Mouse (Mus musculus) liver, embryonic 15.5 days (tissue): ENCODE data around the gene Ctnnbl1. TPM values are rescaled to one million over a fixed set of nuclear protein-coding genes. Genes with fewer than 3 reads are reported as not detected.

Source experiments
- ATAC-seq: fragments of 200-750 bp; cut with Nextera tagmentation; 2 replicates; pipeline ENCODE4 v1.8.0; 2017; ENCODE audit warnings: moderate number of reproducible peaks, mild to moderate bottlenecking, moderate library complexity; ENCODE audit not compliant: insufficient read depth
- H3K27ac ChIP-seq: fragments of 300-500 bp; sonication (generic); replicated peaks from 2 replicates; pipeline ENCODE4 v1.5.1; 2015; ENCODE audit warnings: mild to moderate bottlenecking, inconsistent platforms
- H3K27me3 ChIP-seq: fragments of 300-500 bp; sonication (generic); 2 replicates; pipeline ENCODE4 v1.6.1; 2015; ENCODE audit warnings: mild to moderate bottlenecking, inconsistent platforms
- H3K36me3 ChIP-seq: fragments of 300-500 bp; sonication (generic); replicated peaks from 2 replicates; pipeline ENCODE4 v1.6.1; 2015; ENCODE audit warnings: moderate library complexity, mild to moderate bottlenecking, inconsistent platforms
- H3K4me1 ChIP-seq: fragments of 300-500 bp; sonication (generic); replicated peaks from 2 replicates; pipeline ENCODE4 v1.6.1; 2015; ENCODE audit warnings: inconsistent platforms
- H3K4me2 ChIP-seq: fragments of 300-500 bp; sonication (generic); 2 replicates; pipeline ENCODE4 v1.6.1; 2015; ENCODE audit warnings: moderate library complexity, mild to moderate bottlenecking, inconsistent platforms
- H3K4me3 ChIP-seq: fragments of 300-500 bp; sonication (generic); replicated peaks from 2 replicates; pipeline ENCODE4 v1.5.1; 2015; ENCODE audit warnings: mild to moderate bottlenecking, inconsistent platforms
- H3K9ac ChIP-seq: fragments of 300-500 bp; sonication (generic); 2 replicates; pipeline ENCODE4 v1.6.1; 2015; ENCODE audit warnings: moderate library complexity, mild to moderate bottlenecking, inconsistent platforms
- H3K9me3 ChIP-seq: fragments of 300-500 bp; sonication (generic); replicated peaks from 2 replicates; pipeline ENCODE4 v1.6.1; 2016; ENCODE audit warnings: inconsistent platforms
- WGBS: fragments of 180-500 bp; shearing (Covaris S2); methylation state at CpG from one replicate; pipeline ENCODE4 v1.1.7; 2015; ENCODE audit warnings: mixed read lengths; ENCODE audit not compliant: insufficient replicate concordance; 5-methylcytosine and 5-hydroxymethylcytosine counted together
- polyA plus RNA-seq: library from polyadenylated mRNA; unstranded; fragments of >200 nt; fragmentation: Nextera tagmentation; extraction: Ambion mirVana; gene quantifications from 2 replicates; pipeline ENCODE4 v1.2.1, GENCODE M21; 2015

Gene Ctnnbl1
- polyA plus RNA-seq, 1 experiment from 2014 or later, result 20.7 TPM

GRCm38 (mm10) chr2:157712677-157713076 is 24.5 kb upstream of the Ctnnbl1 start:
- no peak overlapping the region for H3K4me2 ChIP-seq
- 49% methylated on average over 6 of the region's 6 CpGs for WGBS

GRCm38 (mm10) chr2:157715586-157716191 is 21.5 kb upstream of the Ctnnbl1 start:
- WGBS, result 42% methylated on average over 12 of the region's 12 CpGs
- Histone ChIP-seq H3K27ac (no peak overlapping the region), H3K4me1 (no peaks in the 10 kb centered on the region), H3K9ac (no peak overlapping the region), H3K9me3 (no peaks in the 10 kb centered on the region), H3K36me3 (no peaks in the 10 kb centered on the region), H3K4me3 (no peak overlapping the region), H3K27me3 (peaks cover 3% of the 10 kb centered on the region; the same call in 1 of the 2 replicates), H3K4me2 (no peak overlapping the region)
- ATAC-seq, result no peak

More at GRCm38 (mm10) chr2:157712677-157713076, 24.5 kb upstream of the Ctnnbl1 start:
- no peak overlapping the region for H3K4me3 ChIP-seq
- ATAC-seq, result no peak
- H3K9me3 ChIP-seq, result no peaks in the 10 kb centered on the region
- no peak overlapping the region for H3K27ac ChIP-seq
- no peak overlapping the region for H3K9ac ChIP-seq
- H3K36me3 ChIP-seq, result no peaks in the 10 kb centered on the region
- peaks cover 3% of the 10 kb centered on the region; the same call in 1 of the 2 replicates for H3K27me3 ChIP-seq
- H3K4me1 ChIP-seq, result no peaks in the 10 kb centered on the region

GRCm38 (mm10) chr2:157718441-157718840 is 18.8 kb upstream of the Ctnnbl1 start:
- no peaks in the 10 kb centered on the region for H3K4me1 ChIP-seq
- 49% methylated on average over 4 of the region's 4 CpGs for WGBS
- no peak for ATAC-seq
- H3K36me3 ChIP-seq, result no peaks in the 10 kb centered on the region
- no peak overlapping the region for H3K9ac ChIP-seq
- no peak overlapping the region for H3K4me2 ChIP-seq
- H3K27ac ChIP-seq, result no peak overlapping the region
- no peaks in the 10 kb centered on the region for H3K9me3 ChIP-seq
- H3K27me3 ChIP-seq, result peaks cover 3% of the 10 kb centered on the region; the same call in 1 of the 2 replicates
- H3K4me3 ChIP-seq, result no peak overlapping the region

GRCm38 (mm10) chr2:157723883-157724573 is 13.2 kb upstream of the Ctnnbl1 start:
- no peaks in the 10 kb centered on the region for H3K4me1 ChIP-seq
- H3K9me3 ChIP-seq, result no peaks in the 10 kb centered on the region
- WGBS, result 60% methylated on average over 8 of the region's 8 CpGs
- no peak overlapping the region for H3K4me2 ChIP-seq
- H3K27me3 ChIP-seq, result no peaks in the 10 kb centered on the region
- H3K27ac ChIP-seq, result no peak overlapping the region
- no peak for ATAC-seq
- no peak overlapping the region for H3K4me3 ChIP-seq
- no peak overlapping the region for H3K9ac ChIP-seq
- no peaks in the 10 kb centered on the region for H3K36me3 ChIP-seq

- 39% methylated on average over 5 of the region's 5 CpGs for WGBS
- H3K27ac ChIP-seq, result no peak overlapping the region
These were observed 12.7 kb upstream of the Ctnnbl1 start for GRCm38 (mm10) chr2:157724574-157724914.

GRCm38 (mm10) chr2:157744619-157745018 is 7.4 kb downstream of the Ctnnbl1 start:
- ATAC-seq, result no peak
- Histone ChIP-seq H3K4me3 (no peak overlapping the region), H3K36me3 (no peaks in the 10 kb centered on the region; the same call in 1 of the 2 replicates), H3K27me3 (no peaks in the 10 kb centered on the region), H3K9me3 (no peaks in the 10 kb centered on the region), H3K4me1 (peaks cover 6% of the 10 kb centered on the region; the same call in 1 of the 2 replicates), H3K27ac (no peak overlapping the region), H3K9ac (no peak overlapping the region), H3K4me2 (no peak overlapping the region)
- WGBS, result 51% methylated on average over 7 of the region's 7 CpGs

More at GRCm38 (mm10) chr2:157724574-157724914, 12.7 kb upstream of the Ctnnbl1 start:
- Histone ChIP-seq H3K4me3 (no peak overlapping the region), H3K36me3 (no peaks in the 10 kb centered on the region), H3K9ac (no peak overlapping the region), H3K4me1 (no peaks in the 10 kb centered on the region), H3K4me2 (no peak overlapping the region), H3K9me3 (no peaks in the 10 kb centered on the region), H3K27me3 (no peaks in the 10 kb centered on the region)
- ATAC-seq, result no peak

GRCm38 (mm10) chr2:157745735-157746134 is 8.5 kb downstream of the Ctnnbl1 start:
- no peak for ATAC-seq
- no peak overlapping the region for H3K4me2 ChIP-seq
- H3K4me1 ChIP-seq, result peaks cover 6% of the 10 kb centered on the region; the same call in 1 of the 2 replicates
- no peaks in the 10 kb centered on the region for H3K27me3 ChIP-seq
- no peak overlapping the region for H3K27ac ChIP-seq
- no peaks in the 10 kb centered on the region for H3K9me3 ChIP-seq
- no peak overlapping the region for H3K4me3 ChIP-seq
- no peaks in the 10 kb centered on the region; the same call in 1 of the 2 replicates for H3K36me3 ChIP-seq
- WGBS, result 85% methylated on average over 4 of the region's 4 CpGs
- no peak overlapping the region for H3K9ac ChIP-seq

GRCm38 (mm10) chr2:157746558-157746957 is 9.4 kb downstream of the Ctnnbl1 start:
- ATAC-seq, result no peak
- no peak overlapping the region for H3K27ac ChIP-seq
- H3K9ac ChIP-seq, result no peak overlapping the region
- H3K27me3 ChIP-seq, result no peaks in the 10 kb centered on the region
- WGBS, result 59% methylated on average over 9 of the region's 9 CpGs
- no peaks in the 10 kb centered on the region for H3K9me3 ChIP-seq
- H3K4me2 ChIP-seq, result no peak overlapping the region
- H3K36me3 ChIP-seq, result no peaks in the 10 kb centered on the region; the same call in 1 of the 2 replicates
- peaks cover 8% of the 10 kb centered on the region for H3K4me1 ChIP-seq
- no peak overlapping the region for H3K4me3 ChIP-seq

- Histone ChIP-seq H3K36me3 (no peaks in the 10 kb centered on the region; the same call in 1 of the 2 replicates), H3K9me3 (no peaks in the 10 kb centered on the region), H3K4me3 (no peak overlapping the region), H3K27ac (no peak overlapping the region), H3K27me3 (no peaks in the 10 kb centered on the region), H3K4me1 (peaks cover 21% of the 10 kb centered on the region), H3K9ac (no peak overlapping the region), H3K4me2 (no peak overlapping the region)
- ATAC-seq, result no peak
- 87% methylated on average over 2 of the region's 2 CpGs for WGBS
These were observed 10.8 kb downstream of the Ctnnbl1 start for GRCm38 (mm10) chr2:157747989-157748388.

GRCm38 (mm10) chr2:157750481-157750880 is 13.3 kb downstream of the Ctnnbl1 start:
- Histone ChIP-seq H3K4me3 (no peak overlapping the region), H3K9me3 (no peaks in the 10 kb centered on the region), H3K4me1 (peaks cover 22% of the 10 kb centered on the region), H3K9ac (no peak overlapping the region), H3K36me3 (no peaks in the 10 kb centered on the region), H3K27me3 (no peaks in the 10 kb centered on the region), H3K4me2 (no peak overlapping the region), H3K27ac (no peak overlapping the region)
- ATAC-seq, result no peak
- WGBS, result 79% methylated on average over 8 of the region's 8 CpGs

GRCm38 (mm10) chr2:157750926-157751588 is 13.9 kb downstream of the Ctnnbl1 start:
- Histone ChIP-seq H3K4me3 (no peak overlapping the region), H3K36me3 (no peaks in the 10 kb centered on the region), H3K9ac (no peak overlapping the region), H3K4me1 (peaks cover 22% of the 10 kb centered on the region), H3K27me3 (no peaks in the 10 kb centered on the region), H3K4me2 (no peak overlapping the region), H3K27ac (no peak overlapping the region), H3K9me3 (no peaks in the 10 kb centered on the region)
- 66% methylated on average over 12 of the region's 12 CpGs for WGBS
- ATAC-seq, result no peak
